Mouse (Mus musculus): ENCODE data around the gene Uhrf1. TPM values are rescaled to one million over a fixed set of nuclear protein-coding genes. Genes with fewer than 3 reads are reported as not detected.
A peak's percentile ranks its signal among the peaks of the same experiment; 100 is the strongest.

Gene Uhrf1
- polyA plus RNA-seq, 1 experiment from 2014 or later, result 321 TPM

DNA sequence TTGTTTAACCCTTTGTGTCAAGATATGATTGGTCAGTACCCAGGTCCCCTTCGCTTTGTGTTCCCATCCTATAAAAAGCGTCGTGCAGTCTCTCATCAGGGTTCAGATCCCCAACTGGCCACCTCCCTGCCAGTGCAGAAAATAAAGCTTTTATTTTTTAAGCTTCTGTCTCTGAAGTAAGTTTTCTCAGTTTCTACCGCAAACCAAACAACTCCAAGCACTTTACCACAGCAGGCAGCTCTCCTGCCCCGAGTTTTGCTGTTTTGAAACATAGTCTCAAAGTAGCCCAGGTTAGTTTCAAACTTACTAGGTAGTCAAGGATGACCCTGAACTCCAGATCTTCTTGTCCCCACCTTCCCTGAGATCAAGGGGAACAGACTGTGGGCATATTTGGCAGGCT, 24.8 kb upstream of the Uhrf1 start:
- no peak overlapping the region for H3K4me3 ChIP-seq
- peaks cover 43% of the 10 kb centered on the region for H3K36me3 ChIP-seq
- WGBS, result 92% methylated on average over 5 of the region's 5 CpGs

DNA sequence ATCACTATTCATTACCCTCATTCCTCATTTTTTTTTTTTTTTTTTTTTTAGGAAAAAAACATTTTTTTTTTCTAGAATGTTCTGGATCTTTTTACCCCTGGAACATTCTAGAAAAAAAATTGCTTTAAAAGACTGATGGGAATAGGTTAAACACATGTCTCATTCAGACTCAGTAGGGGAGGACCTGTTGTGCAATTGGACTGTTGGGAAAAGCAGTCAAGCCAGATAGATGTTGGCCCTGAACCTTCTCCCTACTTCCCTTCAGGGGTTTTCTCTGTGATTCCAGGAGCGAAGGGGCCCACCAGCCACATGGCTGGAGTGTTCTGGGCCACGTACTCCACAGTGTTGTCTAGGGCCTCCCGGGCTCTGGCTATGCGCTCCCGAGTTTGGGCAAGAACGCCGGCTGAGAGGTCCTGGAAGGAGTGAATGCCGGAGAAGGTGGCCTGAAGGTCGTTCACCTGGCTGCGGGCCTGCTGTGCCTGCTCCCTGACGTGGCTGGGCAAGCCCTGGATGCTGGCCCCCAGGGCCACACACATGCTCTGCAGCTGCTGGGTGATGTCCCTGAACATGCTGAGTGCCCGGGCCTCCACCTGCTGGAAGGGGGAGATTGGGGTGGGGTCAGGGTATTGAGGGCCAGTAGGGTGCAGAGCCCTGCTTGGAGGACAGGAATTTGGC, 23.5 kb upstream of the Uhrf1 start:
- H3K9me3 ChIP-seq (replicated peaks), result no peaks in the 10 kb centered on the region
- WGBS, result 92% methylated on average over 12 of the region's 12 CpGs
- no peaks in the 10 kb centered on the region for H3K27me3 ChIP-seq (ENCODE audit: low read depth, poor library complexity, severe bottlenecking)
- peaks cover 23% of the 10 kb centered on the region for H3K4me1 ChIP-seq
- H3K4me3 ChIP-seq, result no peak overlapping the region
- H3K27ac ChIP-seq (replicated peaks), result no peak overlapping the region
- no peak for DNase-seq (ENCODE audit: low spot score)
- H3K36me3 ChIP-seq, result peaks cover 51% of the 10 kb centered on the region

More for the DNA sequence above, 24.8 kb upstream of the Uhrf1 start:
- H3K27me3 ChIP-seq (ENCODE audit: low read depth, poor library complexity, severe bottlenecking), result no peaks in the 10 kb centered on the region
- H3K4me1 ChIP-seq, result peaks cover 27% of the 10 kb centered on the region
- no peaks in the 10 kb centered on the region for H3K9me3 ChIP-seq (replicated peaks)
- H3K27ac ChIP-seq (replicated peaks), result 0 out of 2 replicates have a peak overlapping the region, but pooled peaks have one; percentile 83
- DNase-seq (ENCODE audit: low spot score), result no peak

DNA sequence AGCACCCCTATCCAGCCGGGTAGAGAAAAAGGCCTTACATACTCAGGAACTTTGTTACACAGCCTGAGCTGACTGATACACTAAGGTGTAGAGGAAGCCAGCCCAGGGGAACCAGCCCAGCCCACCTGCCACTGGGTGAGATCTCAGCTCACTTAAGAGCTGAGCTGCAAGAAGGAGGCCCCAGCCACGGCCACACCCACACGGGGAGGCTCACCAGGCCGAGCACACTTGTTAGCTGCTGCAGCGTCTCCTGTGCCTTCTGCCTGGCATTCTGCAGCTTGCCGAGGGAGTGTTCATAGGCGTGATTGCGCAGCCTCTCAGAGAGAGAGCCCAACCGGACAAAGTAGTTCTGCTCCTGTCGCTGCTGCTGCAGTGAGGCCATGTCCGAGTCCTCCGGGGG, 21.9 kb upstream of the Uhrf1 start:
- H3K27me3 ChIP-seq (ENCODE audit: low read depth, poor library complexity, severe bottlenecking), result no peaks in the 10 kb centered on the region
- no peak overlapping the region for H3K4me3 ChIP-seq
- H3K4me1 ChIP-seq, result peaks cover 19% of the 10 kb centered on the region
- peaks cover 67% of the 10 kb centered on the region for H3K36me3 ChIP-seq
- H3K27ac ChIP-seq (replicated peaks), result no peak overlapping the region
- H3K9me3 ChIP-seq (replicated peaks), result no peaks in the 10 kb centered on the region
- DNase-seq (ENCODE audit: low spot score), result no peak
- WGBS, result 90% methylated on average over 12 of the region's 12 CpGs

DNA sequence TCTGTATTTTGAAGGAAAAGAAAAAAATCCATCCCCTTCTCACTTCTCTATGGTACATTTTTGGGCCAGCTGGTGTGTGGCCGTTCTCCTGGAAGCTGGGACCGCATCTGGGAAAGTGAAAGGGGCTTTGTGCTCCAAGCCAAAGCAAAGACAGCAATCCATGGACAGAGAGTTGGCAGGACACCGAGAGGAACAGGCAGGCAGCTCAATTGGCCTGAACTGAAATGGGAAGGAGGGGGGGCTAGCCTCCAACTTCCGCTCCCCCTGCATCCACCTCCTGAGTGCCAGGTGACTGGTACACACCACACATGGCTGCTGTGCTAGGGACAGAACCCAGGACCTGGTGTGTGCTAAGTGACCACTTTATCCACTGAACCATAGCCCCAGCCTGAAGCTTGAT, 20.3 kb upstream of the Uhrf1 start:
- H3K4me3 ChIP-seq, result no peak overlapping the region
- H3K27ac ChIP-seq (replicated peaks), result no peak overlapping the region
- WGBS, result 93% methylated on average over 4 of the region's 4 CpGs
- H3K36me3 ChIP-seq, result peaks cover 78% of the 10 kb centered on the region
- H3K27me3 ChIP-seq (ENCODE audit: low read depth, poor library complexity, severe bottlenecking), result no peaks in the 10 kb centered on the region
- no peak for DNase-seq (ENCODE audit: low spot score)
- peaks cover 7% of the 10 kb centered on the region for H3K4me1 ChIP-seq
- no peaks in the 10 kb centered on the region for H3K9me3 ChIP-seq (replicated peaks)

DNA sequence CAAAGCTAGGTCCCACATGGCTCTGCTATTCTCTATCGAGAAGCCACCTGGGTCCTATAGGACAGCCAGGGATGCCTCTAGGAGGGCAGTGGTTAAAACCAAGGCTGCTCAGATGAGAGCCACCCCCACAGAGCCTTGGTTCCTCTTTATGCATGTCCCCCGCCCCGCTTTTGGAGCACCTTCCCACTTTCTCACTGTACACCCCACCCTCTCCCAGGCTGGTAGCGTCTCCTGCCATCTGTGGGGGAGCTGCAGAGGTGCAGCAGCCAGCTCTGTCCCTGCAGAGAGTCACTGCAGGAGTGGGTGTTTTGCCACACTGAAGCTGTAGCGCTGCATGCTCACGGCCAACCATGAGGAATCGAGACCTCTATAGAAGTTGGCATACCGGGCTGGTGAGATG, 19.8 kb upstream of the Uhrf1 start:
- peaks cover 78% of the 10 kb centered on the region for H3K36me3 ChIP-seq
- WGBS, result 98% methylated on average over 8 of the region's 8 CpGs
- no peak overlapping the region for H3K4me3 ChIP-seq
- peaks cover 9% of the 10 kb centered on the region for H3K4me1 ChIP-seq
- H3K27ac ChIP-seq (replicated peaks), result no peak overlapping the region
- DNase-seq (ENCODE audit: low spot score), result no peak
- H3K9me3 ChIP-seq (replicated peaks), result no peaks in the 10 kb centered on the region
- no peaks in the 10 kb centered on the region for H3K27me3 ChIP-seq (ENCODE audit: low read depth, poor library complexity, severe bottlenecking)

DNA sequence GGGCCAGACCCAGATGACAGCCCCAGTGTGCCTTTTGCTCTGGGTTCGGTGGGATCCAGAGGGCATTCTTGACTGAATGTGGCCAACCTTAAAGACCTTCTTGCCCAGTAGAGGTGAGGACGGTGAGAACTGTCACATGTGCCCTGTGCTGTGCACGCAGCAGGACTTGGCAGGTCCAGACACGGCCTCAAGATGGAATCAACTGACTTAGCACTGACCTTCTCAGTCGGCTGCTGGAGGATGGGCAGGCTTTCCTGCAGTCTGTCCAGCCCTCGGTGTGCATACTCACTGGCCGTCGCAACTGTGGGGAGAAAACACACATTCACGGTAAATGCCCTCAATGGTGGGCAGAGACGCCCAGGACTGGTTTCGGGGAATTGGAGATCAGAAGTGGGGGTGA, 17.1 kb upstream of the Uhrf1 start:
- Histone ChIP-seq H3K9me3 (replicated peaks) (no peaks in the 10 kb centered on the region), H3K27me3 (ENCODE audit: low read depth, poor library complexity, severe bottlenecking) (no peaks in the 10 kb centered on the region), H3K4me3 (no peak overlapping the region), H3K4me1 (peaks cover 35% of the 10 kb centered on the region), H3K27ac (replicated peaks) (no peak overlapping the region), H3K36me3 (peaks cover 59% of the 10 kb centered on the region)
- no peak for DNase-seq (ENCODE audit: low spot score)
- 95% methylated on average over 11 of the region's 11 CpGs for WGBS

DNA sequence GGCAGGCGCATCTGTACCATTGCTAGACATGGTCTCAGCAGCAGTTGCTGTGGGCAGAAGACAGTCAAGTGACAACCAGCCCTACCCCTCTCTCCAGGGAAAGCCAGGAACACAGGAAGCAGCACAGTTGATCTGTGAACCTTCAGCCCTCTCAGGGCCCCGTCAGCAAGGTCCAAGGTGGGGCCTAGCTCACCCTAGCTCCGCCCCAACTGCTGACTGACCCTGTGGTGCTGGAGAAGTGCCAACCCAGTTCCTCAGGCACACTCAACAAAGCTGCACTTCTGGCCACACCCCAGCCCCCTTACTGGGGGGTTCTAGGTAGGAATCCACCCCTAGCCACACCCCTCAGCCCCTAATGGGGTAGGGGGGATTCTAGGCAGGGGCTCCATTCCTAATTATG, 15.3 kb upstream of the Uhrf1 start:
- WGBS, result 74% methylated on average over 3 of the region's 3 CpGs
- H3K4me3 ChIP-seq, result peak overlapping the region; percentile 18
- H3K27ac ChIP-seq (replicated peaks), result peak overlapping the region; percentile 63
- no peaks in the 10 kb centered on the region for H3K9me3 ChIP-seq (replicated peaks)
- no peaks in the 10 kb centered on the region for H3K27me3 ChIP-seq (ENCODE audit: low read depth, poor library complexity, severe bottlenecking)
- DNase-seq (ENCODE audit: low spot score), result no peak
- peaks cover 53% of the 10 kb centered on the region for H3K4me1 ChIP-seq
- H3K36me3 ChIP-seq, result peaks cover 42% of the 10 kb centered on the region

DNA sequence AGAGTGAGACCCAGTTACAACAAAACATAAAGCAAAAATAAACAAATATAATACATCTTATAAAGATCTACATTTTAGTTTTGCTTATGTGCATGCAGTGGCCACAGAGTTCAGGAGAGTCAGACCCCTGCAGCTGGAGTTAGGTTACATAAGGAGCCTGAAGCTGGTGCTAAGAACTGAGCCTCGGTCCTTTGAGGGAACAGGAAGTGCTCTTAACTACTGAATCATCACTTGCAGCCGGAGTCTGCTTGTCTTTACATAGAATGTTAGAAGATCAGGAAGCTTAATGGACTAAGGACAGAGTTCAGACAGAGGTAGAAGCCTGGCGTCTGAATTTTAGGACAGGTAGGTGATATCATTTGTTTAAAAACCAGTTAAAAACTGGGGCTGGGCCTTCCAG, 14.3 kb upstream of the Uhrf1 start:
- no peaks in the 10 kb centered on the region for H3K9me3 ChIP-seq (replicated peaks)
- DNase-seq (ENCODE audit: low spot score), result no peak
- H3K4me1 ChIP-seq, result peaks cover 53% of the 10 kb centered on the region
- no peaks in the 10 kb centered on the region for H3K27me3 ChIP-seq (ENCODE audit: low read depth, poor library complexity, severe bottlenecking)
- peaks cover 34% of the 10 kb centered on the region for H3K36me3 ChIP-seq
- peak overlapping the region; percentile 63 for H3K4me3 ChIP-seq
- H3K27ac ChIP-seq (replicated peaks), result peak overlapping the region; percentile 94
- 43% methylated on average over 3 of the region's 3 CpGs for WGBS

DNA sequence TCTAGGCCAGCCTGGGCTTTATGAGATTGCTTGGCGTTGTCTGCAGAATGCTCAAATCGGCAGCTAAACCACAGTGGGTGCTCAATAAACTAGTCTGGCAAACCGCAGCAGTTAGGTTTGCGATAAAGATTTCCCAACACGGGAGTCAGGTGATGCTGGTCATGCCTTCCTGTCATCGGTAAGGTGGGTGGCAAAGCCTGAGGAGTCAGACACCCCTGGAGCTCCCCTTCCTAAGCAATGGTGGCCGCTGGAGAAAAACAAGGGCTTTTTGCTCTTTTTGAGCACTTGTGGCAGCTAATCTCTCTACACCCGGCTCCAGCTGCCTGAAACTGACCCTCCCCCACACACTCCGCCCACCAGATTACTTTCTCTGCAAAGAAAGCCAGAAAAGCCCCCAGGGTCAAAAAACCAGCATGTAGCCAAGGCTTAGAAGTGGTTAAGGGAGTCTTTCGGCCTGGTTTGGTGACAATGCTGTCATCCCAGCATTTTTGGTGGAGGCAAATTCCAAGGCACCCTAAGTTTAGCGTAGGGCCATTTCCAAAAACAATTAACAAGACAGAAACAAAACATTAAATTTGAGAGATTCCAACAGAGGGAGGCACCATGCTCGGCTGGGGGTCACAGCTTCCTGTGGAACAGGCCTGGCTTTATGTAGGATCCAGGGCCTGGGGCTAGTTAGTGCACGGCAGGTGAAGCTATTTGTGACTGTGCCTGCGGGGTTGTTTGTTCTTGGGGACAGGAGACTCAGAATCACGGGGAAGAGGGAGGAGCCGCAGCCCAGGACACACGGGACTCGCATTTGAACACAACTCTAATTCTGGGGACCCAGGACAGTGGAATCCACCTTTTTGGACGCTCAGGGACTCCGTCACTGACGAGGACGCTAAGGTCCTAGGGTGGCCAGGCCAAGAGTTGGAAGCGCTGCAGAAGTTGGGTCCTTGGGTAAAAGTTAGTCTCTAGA, 13.5 kb upstream of the Uhrf1 start:
- peaks cover 53% of the 10 kb centered on the region for H3K4me1 ChIP-seq
- H3K9me3 ChIP-seq (replicated peaks), result no peaks in the 10 kb centered on the region
- H3K36me3 ChIP-seq, result peaks cover 26% of the 10 kb centered on the region
- H3K27ac ChIP-seq (replicated peaks), result peak overlapping the region; percentile 94
- WGBS, result under 1% methylated on average over 23 of the region's 23 CpGs
- peak; percentile 81 for DNase-seq (ENCODE audit: low spot score)
- no peaks in the 10 kb centered on the region for H3K27me3 ChIP-seq (ENCODE audit: low read depth, poor library complexity, severe bottlenecking)
- H3K4me3 ChIP-seq, result peak overlapping the region; percentile 63

DNA sequence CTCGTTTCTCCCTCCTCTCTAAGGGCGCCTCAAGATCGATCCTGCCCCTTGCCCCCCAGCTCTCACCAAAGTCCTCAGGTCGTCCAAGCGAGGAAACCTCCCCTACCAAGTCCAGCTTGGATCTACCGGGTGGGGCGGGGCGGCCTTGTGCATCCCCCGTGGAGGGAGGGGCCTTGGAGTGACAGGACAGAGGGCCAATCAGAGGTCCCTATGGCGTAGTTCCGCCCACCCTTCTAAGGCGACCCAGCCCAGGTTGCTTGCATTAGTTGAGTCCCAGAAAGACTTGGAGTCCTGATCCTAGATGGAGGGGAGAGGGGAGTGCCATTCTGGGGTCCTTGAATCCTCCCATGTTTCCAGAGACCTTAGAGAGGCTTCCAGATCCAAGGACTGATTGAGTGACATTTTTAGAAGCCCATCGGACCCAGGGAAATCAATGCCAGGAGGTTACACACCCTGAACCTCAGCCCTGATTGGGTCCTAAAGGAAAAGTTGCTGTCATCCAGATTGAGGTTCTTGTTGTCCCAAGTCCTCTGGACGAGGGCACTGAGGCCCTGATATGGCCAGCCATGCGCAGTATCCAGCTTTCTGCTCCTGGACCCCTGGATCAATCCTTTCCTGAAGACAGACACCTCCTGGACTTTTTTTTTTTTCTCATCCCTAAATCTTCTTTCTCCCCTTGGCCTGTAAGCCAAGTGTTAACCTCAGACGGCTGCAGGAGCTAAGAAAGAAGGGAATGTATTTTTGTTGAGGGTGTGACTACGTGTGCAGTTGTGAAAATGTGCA, 12.5 kb upstream of the Uhrf1 start:
- Histone ChIP-seq H3K4me3 (peak overlapping the region; percentile 63), H3K36me3 (peaks cover 17% of the 10 kb centered on the region), H3K9me3 (replicated peaks) (no peaks in the 10 kb centered on the region), H3K27ac (replicated peaks) (peak overlapping the region; percentile 94), H3K4me1 (peaks cover 53% of the 10 kb centered on the region), H3K27me3 (ENCODE audit: low read depth, poor library complexity, severe bottlenecking) (no peaks in the 10 kb centered on the region)
- DNase-seq (ENCODE audit: low spot score), result peak; percentile 92
- 2% methylated on average over 17 of the region's 17 CpGs for WGBS

DNA sequence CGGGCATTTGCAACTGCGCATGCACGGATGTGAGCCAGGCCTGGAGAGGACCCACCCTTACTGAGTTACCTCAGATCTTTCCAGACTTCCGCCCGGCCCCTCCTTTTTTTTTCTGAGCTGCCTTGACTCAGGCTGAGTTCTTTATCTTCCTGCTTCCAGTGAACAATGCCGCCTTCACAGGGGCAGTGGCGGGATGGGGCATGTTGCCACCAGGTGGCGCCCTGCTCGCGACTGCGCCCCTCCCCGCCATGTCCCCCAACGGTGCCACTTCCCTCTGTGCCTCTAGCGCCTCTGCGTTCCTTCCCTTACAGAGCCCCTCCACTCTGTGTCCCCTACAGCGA, 12.0 kb upstream of the Uhrf1 start:
- 1% methylated on average over 16 of the region's 16 CpGs for WGBS
- DNase-seq (ENCODE audit: low spot score), result peak; percentile 92

DNA sequence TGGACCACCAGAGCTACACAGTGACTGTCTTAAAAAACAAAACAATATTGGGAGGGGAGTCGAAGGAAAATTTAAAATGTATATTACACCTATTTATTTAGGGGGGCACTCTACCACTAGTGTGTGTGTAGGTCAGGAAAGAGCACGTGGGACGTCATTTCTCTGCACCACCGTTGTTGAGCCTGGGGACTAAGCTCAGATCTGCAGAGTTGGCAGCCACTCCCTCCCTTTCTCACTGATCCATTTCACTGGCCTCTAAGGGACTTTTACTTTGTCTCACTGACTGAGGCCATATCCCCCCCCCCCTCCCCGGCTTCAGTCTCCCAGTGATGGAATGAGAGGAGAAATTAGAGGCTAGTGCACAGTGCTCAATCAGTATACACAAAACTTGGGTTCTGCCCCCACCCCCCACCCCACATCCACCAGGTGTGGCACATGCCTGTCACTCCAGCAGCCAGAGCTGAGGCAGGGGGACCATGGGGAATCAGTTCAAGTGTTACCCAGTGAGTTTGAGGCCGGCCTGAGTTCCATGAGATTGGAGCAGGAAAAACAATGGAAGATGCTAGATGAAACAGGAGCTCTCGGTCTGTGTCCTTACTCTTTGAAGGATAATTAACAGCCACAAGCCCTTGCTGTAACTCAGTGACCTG, 11.2 kb upstream of the Uhrf1 start:
- Histone ChIP-seq H3K9me3 (replicated peaks) (no peaks in the 10 kb centered on the region), H3K4me1 (peaks cover 53% of the 10 kb centered on the region), H3K27ac (replicated peaks) (peak overlapping the region; percentile 94), H3K36me3 (peaks cover 3% of the 10 kb centered on the region), H3K27me3 (ENCODE audit: low read depth, poor library complexity, severe bottlenecking) (no peaks in the 10 kb centered on the region), H3K4me3 (peak overlapping the region; percentile 63; the same call in 1 of the 2 replicates)
- DNase-seq (ENCODE audit: low spot score), result no peak
- WGBS, result 55% methylated on average over 7 of the region's 7 CpGs

More for the DNA sequence above, 12.0 kb upstream of the Uhrf1 start:
- Histone ChIP-seq H3K36me3 (peaks cover 11% of the 10 kb centered on the region), H3K27ac (replicated peaks) (peak overlapping the region; percentile 94), H3K4me1 (peaks cover 53% of the 10 kb centered on the region), H3K27me3 (ENCODE audit: low read depth, poor library complexity, severe bottlenecking) (no peaks in the 10 kb centered on the region), H3K4me3 (peak overlapping the region; percentile 63), H3K9me3 (replicated peaks) (no peaks in the 10 kb centered on the region)
